Mouse (Mus musculus) lung, adult 2 months (tissue): ENCODE measurements around the gene Btbd9.

ENCODE experiments used
- CTCF ChIP-seq: fragments of 200-500 bp; IDR thresholded peaks from 2 replicates; pipeline ENCODE4 v1.5.1; 2011; ENCODE audit warnings: mild to moderate bottlenecking, low read length, control low read depth; ENCODE audit not compliant: insufficient read depth
- POLR2A ChIP-seq: fragments of 200-500 bp; IDR thresholded peaks from 2 replicates; pipeline ENCODE4 v1.6.1; 2011; ENCODE audit warnings: low read depth, mild to moderate bottlenecking, control low read depth, low read length, borderline replicate concordance; ENCODE audit errors: extremely low read depth

- TF ChIP-seq POLR2A (no peak), CTCF (no peak)
Observed at GRCm38 (mm10) chr17:30481341-30481740, 94.9 kb downstream of the Btbd9 start.
